Mouse (Mus musculus): ENCODE data around the gene H2-Ke6.

GRCm38 (mm10) chr17:33978631-33979031 is 49.2 kb downstream of the H2-Ke6 start:
- peak; percentile 82 for TF ChIP-seq POLR2A (IDR thresholded peaks at IDR 0.05; ENCODE audit: low read depth, low read length)
- TF ChIP-seq CTCF (IDR thresholded peaks at IDR 0.05; ENCODE audit: extremely low read depth, insufficient read length, insufficient replicate concordance, low read depth, low read length), result no peak

All from small intestine, adult 2 months (tissue).